ENCODE assay signal across 9 mouse cellular contexts in the genomic region with DNA sequence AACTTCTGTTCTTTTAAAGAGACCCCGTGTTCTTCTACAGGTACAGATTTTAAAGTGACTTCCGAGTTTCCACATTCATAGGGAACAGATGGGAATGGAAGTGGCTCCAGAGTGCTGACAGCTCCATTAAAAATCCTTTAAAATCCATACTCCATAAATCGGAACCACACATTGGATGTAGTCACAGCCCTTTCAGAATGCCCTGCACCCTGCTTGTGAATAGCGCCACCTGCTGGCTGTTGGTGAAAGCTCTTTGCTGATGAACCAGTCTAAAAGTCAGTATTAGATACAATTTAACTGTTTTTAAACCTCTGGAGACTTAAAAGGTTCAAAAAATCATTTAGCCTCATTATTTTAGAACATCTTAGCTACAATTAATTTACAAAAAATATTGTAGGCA.
DNase-seq lines count a peak whose midpoint lies in the region; ATAC-seq and TF ChIP-seq lines count a peak whose summit lies in the region.
"Had no signal": no experiment of that assay in that cellular context is flagged by ENCODE, and none has a peak within 500 bp of the region (broad histone marks: within the 10 kb centered on the region; RNA-seq: fewer than 3 reads in every experiment).

No protein-coding gene starts in this region.

- no peaks in the 10 kb centered on the region for H3K36me3 ChIP-seq in forebrain, embryonic 11.5 days (ENCODE audit: control insufficient read depth, insufficient read depth, low read length)
- H3K36me3 ChIP-seq in forebrain, embryonic 13.5 days (ENCODE audit: poor library complexity, severe bottlenecking), result no peaks in the 10 kb centered on the region
- H3K36me3 ChIP-seq in neural tube, embryonic 14.5 days (ENCODE audit: control insufficient read depth, insufficient read depth, low read length), result no peaks in the 10 kb centered on the region
- H3K36me3 ChIP-seq: stomach, embryonic 15.5 days had no signal

- H3K9me3 ChIP-seq in forebrain, embryonic 11.5 days (ENCODE audit: control insufficient read depth, low read length), result no peaks in the 10 kb centered on the region
- no peaks in the 10 kb centered on the region for H3K9me3 ChIP-seq in forebrain, embryonic 13.5 days (replicated peaks)
- no peaks in the 10 kb centered on the region for H3K9me3 ChIP-seq in neural tube, embryonic 14.5 days (ENCODE audit: control insufficient read depth, low read length)
- H3K9me3 ChIP-seq: stomach, embryonic 15.5 days had no signal

- H3K4me2 ChIP-seq in forebrain, embryonic 11.5 days (ENCODE audit: low read depth, low read length, severe bottlenecking), result no peak overlapping the region
- no peak overlapping the region for H3K4me2 ChIP-seq in forebrain, embryonic 13.5 days
- peak overlapping the region; percentile 35 for H3K4me2 ChIP-seq in neural tube, embryonic 14.5 days (ENCODE audit: low read depth, low read length)
- H3K4me2 ChIP-seq: stomach, embryonic 15.5 days had no signal

- intact Hi-C loops in left cerebral cortex, postnatal 36 days (cut with DNase I), result loop anchor here (5.0 kb wide), 2 partner anchors 69 to 344 kb away; no protein-coding TSS in a partner anchor

- no peak overlapping the region for H3K27ac ChIP-seq in forebrain, embryonic 11.5 days (ENCODE audit: low read depth, low read length)
- no peak overlapping the region for H3K27ac ChIP-seq in forebrain, embryonic 13.5 days
- H3K27ac ChIP-seq in bone marrow, adult 2 months (ENCODE audit: control insufficient read depth, insufficient read depth, low read depth, low read length, poor library complexity), result no peak overlapping the region
- H3K27ac ChIP-seq in embryonic fibroblast, embryonic 13.5 days (ENCODE audit: insufficient read depth, low read length), result no peak overlapping the region
- peak overlapping the region; percentile 84 for H3K27ac ChIP-seq in neural tube, embryonic 14.5 days (ENCODE audit: low read depth, low read length)
- H3K27ac ChIP-seq: stomach, embryonic 15.5 days had no signal

- ATAC-seq in forebrain, embryonic 11.5 days (replicated peaks; ENCODE audit: low FRiP score), result no peak
- ATAC-seq in forebrain, embryonic 13.5 days, result no peak
- ATAC-seq in neural tube, embryonic 14.5 days (ENCODE audit: low read depth), result peak; percentile 68; the same call in 1 of the 2 replicates

- H3K9ac ChIP-seq in forebrain, embryonic 11.5 days (ENCODE audit: low read length), result no peak overlapping the region
- H3K9ac ChIP-seq in forebrain, embryonic 13.5 days, result no peak overlapping the region
- peak overlapping the region; percentile 13; the same call in 1 of the 2 replicates for H3K9ac ChIP-seq in neural tube, embryonic 14.5 days (replicated peaks; ENCODE audit: low read depth, low read length)
- H3K9ac ChIP-seq: stomach, embryonic 15.5 days had no signal

- no peaks in the 10 kb centered on the region for H3K4me1 ChIP-seq in forebrain, embryonic 11.5 days (replicated peaks; ENCODE audit: control insufficient read depth, insufficient read depth, low read length)
- H3K4me1 ChIP-seq in forebrain, embryonic 13.5 days, result peaks cover 14% of the 10 kb centered on the region
- H3K4me1 ChIP-seq in bone marrow, adult 2 months (ENCODE audit: control insufficient read depth, insufficient read depth, low read length), result no peaks in the 10 kb centered on the region
- H3K4me1 ChIP-seq in embryonic fibroblast, embryonic 13.5 days (ENCODE audit: control insufficient read depth, insufficient read depth, low read length), result peaks cover 12% of the 10 kb centered on the region
- peaks cover 51% of the 10 kb centered on the region for H3K4me1 ChIP-seq in neural tube, embryonic 14.5 days (ENCODE audit: control insufficient read depth, insufficient read depth, low read length)

- TF ChIP-seq POLR2A in bone marrow, adult 2 months (IDR thresholded peaks at IDR 0.05; ENCODE audit: borderline replicate concordance, control insufficient read depth, low read depth, low read length), result no peak
- TF ChIP-seq POLR2A in embryonic fibroblast, embryonic 13.5 days (IDR thresholded peaks at IDR 0.05; ENCODE audit: low read depth, low read length), result no peak

- 32% methylated on average over 4 of the region's 4 CpGs for WGBS in forebrain, embryonic 11.5 days
- 29% methylated on average over 4 of the region's 4 CpGs for WGBS in forebrain, embryonic 13.5 days
- 24% methylated on average over 4 of the region's 4 CpGs for WGBS in bone marrow, adult 2 months
- 5% methylated on average over 4 of the region's 4 CpGs for WGBS in neural tube, embryonic 14.5 days

- peak; percentile 86 for DNase-seq in forebrain, embryonic 11.5 days (ENCODE audit: low spot score)
- peak; percentile 85 for DNase-seq in induced T-regulatory cell, adult 2 months (ENCODE audit: low read depth)
- DNase-seq in left cerebral cortex, postnatal 36 days (ENCODE audit: low spot score in 2 of 2), result peak; percentile 50 to 69
- peak; percentile 71 for DNase-seq in testis, postnatal 14 days (ENCODE audit: low spot score)

- no peak overlapping the region for H3K4me3 ChIP-seq in forebrain, embryonic 11.5 days (ENCODE audit: low read depth, low read length)
- no peak overlapping the region for H3K4me3 ChIP-seq in forebrain, embryonic 13.5 days
- no peak overlapping the region for H3K4me3 ChIP-seq in bone marrow, adult 2 months (replicated peaks; ENCODE audit: control insufficient read depth, low read depth, low read length)
- no peak overlapping the region for H3K4me3 ChIP-seq in embryonic fibroblast, embryonic 13.5 days (ENCODE audit: insufficient read depth, low read length)
- peak overlapping the region; percentile 9; the same call in 1 of the 2 replicates for H3K4me3 ChIP-seq in neural tube, embryonic 14.5 days (ENCODE audit: low read depth, low read length)
- H3K4me3 ChIP-seq: stomach, embryonic 15.5 days had no signal

- peak; percentile 85 for TF ChIP-seq CTCF in bone marrow, adult 2 months (IDR thresholded peaks at IDR 0.05; ENCODE audit: control insufficient read depth, insufficient read depth, low read length)
- TF ChIP-seq CTCF in embryonic fibroblast, embryonic 13.5 days (IDR thresholded peaks at IDR 0.05; ENCODE audit: borderline replicate concordance, insufficient read depth, low read length), result peak; percentile 81; the same call in 1 of the 2 replicates

- H3K27me3 ChIP-seq in forebrain, embryonic 11.5 days (ENCODE audit: control insufficient read depth, insufficient read depth, low read length), result no peaks in the 10 kb centered on the region
- H3K27me3 ChIP-seq in forebrain, embryonic 13.5 days, result peaks cover 29% of the 10 kb centered on the region
- H3K27me3 ChIP-seq in neural tube, embryonic 14.5 days (ENCODE audit: control insufficient read depth, insufficient read depth, low read length), result no peaks in the 10 kb centered on the region
